Mouse (Mus musculus) neural tube, embryonic 15.5 days (tissue): ENCODE measurements at regions not wholly inside any gene's neighbourhood (a gene's known extent, or its start where the extent isn't known, plus 50 kb on each side); places are given as distances from the start of the nearest gene placed in this dataset.

Experiments
- ATAC-seq: fragments of 200-750 bp; cut with Nextera tagmentation; 2 replicates; pipeline ENCODE4 v1.8.0; 2017; ENCODE audit warnings: mild to moderate bottlenecking, moderate TSS enrichment, moderate library complexity; ENCODE audit not compliant: low FRiP score
- H3K27ac ChIP-seq: fragments of 300-500 bp; sonication (generic); replicated peaks from 2 replicates; pipeline ENCODE4 v1.5.1; 2015; ENCODE audit warnings: mild to moderate bottlenecking, inconsistent platforms
- H3K27me3 ChIP-seq: fragments of 300-500 bp; sonication (generic); replicated peaks from 2 replicates; pipeline ENCODE4 v1.6.1; 2015; ENCODE audit warnings: inconsistent platforms
- H3K36me3 ChIP-seq: fragments of 300-500 bp; sonication (generic); 2 replicates; pipeline ENCODE4 v1.6.1; 2015; ENCODE audit warnings: inconsistent platforms
- H3K4me1 ChIP-seq: fragments of 300-500 bp; sonication (generic); 2 replicates; pipeline ENCODE4 v1.6.1; 2015; ENCODE audit warnings: inconsistent platforms
- H3K4me2 ChIP-seq: fragments of 300-500 bp; sonication (generic); 2 replicates; pipeline ENCODE4 v1.6.1; 2015; ENCODE audit warnings: inconsistent platforms, mild to moderate bottlenecking, moderate library complexity
- H3K4me3 ChIP-seq: fragments of 300-500 bp; sonication (generic); replicated peaks from 2 replicates; pipeline ENCODE4 v1.5.1; 2015; ENCODE audit warnings: mild to moderate bottlenecking, inconsistent platforms
- H3K9ac ChIP-seq: fragments of 300-500 bp; sonication (generic); replicated peaks from 2 replicates; pipeline ENCODE4 v1.6.1; 2015; ENCODE audit warnings: mild to moderate bottlenecking, inconsistent platforms
- H3K9me3 ChIP-seq: fragments of 300-500 bp; sonication (generic); replicated peaks from 2 replicates; pipeline ENCODE4 v1.6.1; 2016; ENCODE audit warnings: inconsistent platforms
- WGBS: fragments of 180-500 bp; shearing (Covaris S2); methylation state at CpG from one replicate; pipeline ENCODE4 v1.1.7; 2015; ENCODE audit warnings: mixed read lengths; 5-methylcytosine and 5-hydroxymethylcytosine counted together

DNA sequence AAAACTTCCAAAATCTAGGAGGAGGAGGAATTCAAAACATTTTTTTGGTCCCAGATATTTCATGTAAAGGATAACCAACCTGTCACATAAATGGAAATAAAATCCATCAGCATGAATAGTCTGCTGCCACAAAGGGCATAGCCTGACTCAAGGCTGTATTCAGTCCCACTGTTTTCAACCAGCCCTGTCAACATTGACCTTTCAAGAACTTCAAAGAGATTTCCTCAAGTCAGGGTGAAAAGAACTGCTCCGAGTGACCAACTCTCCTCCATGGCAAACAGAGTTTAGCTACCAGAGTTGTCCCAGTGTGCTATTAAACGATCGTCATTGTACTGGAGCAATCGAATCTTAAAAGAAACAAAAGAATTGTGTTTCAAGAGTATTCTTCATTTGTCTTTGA, 606.5 kb upstream of the Arid1b start:
- ATAC-seq, result no peak
- H3K4me3 ChIP-seq, result no peak overlapping the region
- no peak overlapping the region for H3K4me2 ChIP-seq
- no peaks in the 10 kb centered on the region for H3K4me1 ChIP-seq
- no peaks in the 10 kb centered on the region for H3K27me3 ChIP-seq
- no peak overlapping the region for H3K9ac ChIP-seq
- no peaks in the 10 kb centered on the region for H3K36me3 ChIP-seq
- 62% methylated on average over 4 of the region's 4 CpGs for WGBS
- no peak overlapping the region for H3K27ac ChIP-seq
- H3K9me3 ChIP-seq, result no peaks in the 10 kb centered on the region

- Histone ChIP-seq H3K4me3 (no peak overlapping the region), H3K27me3 (no peaks in the 10 kb centered on the region)
- 93% methylated on average over 4 of the region's 4 CpGs for WGBS
Observed at GRCm38 (mm10) chr17:4390012-4390411, 604.1 kb upstream of the Arid1b start.

GRCm38 (mm10) chr17:4390577-4390976, 603.6 kb upstream of the Arid1b start:
- Histone ChIP-seq H3K9me3 (no peaks in the 10 kb centered on the region), H3K4me2 (no peak overlapping the region), H3K36me3 (no peaks in the 10 kb centered on the region), H3K4me1 (no peaks in the 10 kb centered on the region), H3K4me3 (no peak overlapping the region), H3K9ac (no peak overlapping the region), H3K27me3 (no peaks in the 10 kb centered on the region), H3K27ac (no peak overlapping the region)
- ATAC-seq, result no peak

More at GRCm38 (mm10) chr17:4390012-4390411, 604.1 kb upstream of the Arid1b start:
- ATAC-seq, result no peak
- H3K4me2 ChIP-seq, result no peak overlapping the region
- no peaks in the 10 kb centered on the region for H3K36me3 ChIP-seq
- no peak overlapping the region for H3K27ac ChIP-seq
- H3K4me1 ChIP-seq, result no peaks in the 10 kb centered on the region
- H3K9ac ChIP-seq, result no peak overlapping the region
- no peaks in the 10 kb centered on the region for H3K9me3 ChIP-seq

- H3K4me1 ChIP-seq, result no peaks in the 10 kb centered on the region
- no peaks in the 10 kb centered on the region for H3K36me3 ChIP-seq
- no peak overlapping the region for H3K4me3 ChIP-seq
- H3K9ac ChIP-seq, result no peak overlapping the region
- no peak for ATAC-seq
- no peaks in the 10 kb centered on the region for H3K27me3 ChIP-seq
- H3K9me3 ChIP-seq, result no peaks in the 10 kb centered on the region
- WGBS, result 80% methylated on average over 1 of the region's 1 CpGs
- no peak overlapping the region for H3K4me2 ChIP-seq
- H3K27ac ChIP-seq, result no peak overlapping the region
Observed at GRCm38 (mm10) chr17:4391210-4391609, 602.9 kb upstream of the Arid1b start.

- 84% methylated on average over 5 of the region's 5 CpGs for WGBS
- Histone ChIP-seq H3K9me3 (no peaks in the 10 kb centered on the region), H3K27ac (no peak overlapping the region), H3K36me3 (no peaks in the 10 kb centered on the region), H3K27me3 (no peaks in the 10 kb centered on the region), H3K9ac (no peak overlapping the region), H3K4me3 (no peak overlapping the region), H3K4me1 (no peaks in the 10 kb centered on the region), H3K4me2 (no peak overlapping the region)
- ATAC-seq, result no peak
Observed at GRCm38 (mm10) chr17:4396119-4396518, 598.0 kb upstream of the Arid1b start.

DNA sequence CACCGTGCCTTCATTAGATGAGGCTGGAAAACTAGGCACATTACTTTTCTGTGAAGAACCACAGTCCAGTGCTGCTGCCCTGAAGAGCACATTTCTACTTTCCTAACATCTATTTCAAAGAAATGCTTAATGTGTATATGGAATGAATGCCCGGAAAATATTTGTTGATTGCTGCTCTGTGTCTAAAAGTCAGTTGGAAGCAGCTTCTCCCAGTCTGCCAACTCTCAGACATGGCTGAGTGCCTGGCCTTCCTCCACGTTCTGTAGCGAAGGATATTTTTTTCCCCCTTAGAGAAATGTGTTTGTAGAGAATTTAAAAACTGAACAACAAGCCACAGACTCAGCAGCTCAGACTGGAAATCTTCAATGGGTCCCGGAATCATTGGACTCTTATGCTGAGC, 576.4 kb upstream of the Arid1b start:
- no peaks in the 10 kb centered on the region for H3K4me1 ChIP-seq
- WGBS, result 77% methylated on average over 5 of the region's 5 CpGs
- no peak overlapping the region for H3K9ac ChIP-seq
- no peak overlapping the region for H3K4me2 ChIP-seq
- no peak for ATAC-seq
- H3K27me3 ChIP-seq, result no peaks in the 10 kb centered on the region
- no peak overlapping the region for H3K27ac ChIP-seq
- no peak overlapping the region for H3K4me3 ChIP-seq
- no peaks in the 10 kb centered on the region for H3K9me3 ChIP-seq
- no peaks in the 10 kb centered on the region for H3K36me3 ChIP-seq

- Histone ChIP-seq H3K4me1 (no peaks in the 10 kb centered on the region), H3K36me3 (no peaks in the 10 kb centered on the region), H3K27ac (no peak overlapping the region), H3K27me3 (no peaks in the 10 kb centered on the region), H3K9me3 (no peaks in the 10 kb centered on the region), H3K4me3 (no peak overlapping the region), H3K9ac (no peak overlapping the region), H3K4me2 (no peak overlapping the region)
- no peak for ATAC-seq
- WGBS, result 62% methylated on average over 6 of the region's 6 CpGs
Observed at GRCm38 (mm10) chr17:4424451-4425168, 569.5 kb upstream of the Arid1b start.

DNA sequence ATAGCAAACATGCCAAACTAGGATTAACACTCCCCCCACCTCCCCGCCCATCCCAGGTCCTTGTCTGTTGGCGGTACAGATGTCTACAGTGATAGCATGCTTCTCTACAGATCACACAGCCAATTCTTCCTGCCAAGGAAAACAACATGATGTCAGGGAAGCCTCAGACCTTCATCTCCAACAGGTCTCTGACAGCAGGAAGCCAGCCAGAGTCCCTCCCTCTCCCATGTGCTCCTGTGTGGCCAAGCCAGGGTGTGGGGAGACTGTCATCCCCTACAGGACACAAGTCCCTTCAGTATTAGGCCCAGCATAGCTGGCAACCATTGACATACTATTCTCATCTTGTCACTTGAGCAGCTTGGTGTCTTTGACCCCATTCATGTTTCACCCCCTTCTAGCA, 568.8 kb upstream of the Arid1b start:
- 84% methylated on average over 2 of the region's 2 CpGs for WGBS
- Histone ChIP-seq H3K9me3 (no peaks in the 10 kb centered on the region), H3K36me3 (no peaks in the 10 kb centered on the region), H3K27ac (no peak overlapping the region), H3K4me2 (no peak overlapping the region), H3K4me1 (no peaks in the 10 kb centered on the region), H3K9ac (no peak overlapping the region), H3K27me3 (no peaks in the 10 kb centered on the region), H3K4me3 (no peak overlapping the region)
- ATAC-seq, result no peak

DNA sequence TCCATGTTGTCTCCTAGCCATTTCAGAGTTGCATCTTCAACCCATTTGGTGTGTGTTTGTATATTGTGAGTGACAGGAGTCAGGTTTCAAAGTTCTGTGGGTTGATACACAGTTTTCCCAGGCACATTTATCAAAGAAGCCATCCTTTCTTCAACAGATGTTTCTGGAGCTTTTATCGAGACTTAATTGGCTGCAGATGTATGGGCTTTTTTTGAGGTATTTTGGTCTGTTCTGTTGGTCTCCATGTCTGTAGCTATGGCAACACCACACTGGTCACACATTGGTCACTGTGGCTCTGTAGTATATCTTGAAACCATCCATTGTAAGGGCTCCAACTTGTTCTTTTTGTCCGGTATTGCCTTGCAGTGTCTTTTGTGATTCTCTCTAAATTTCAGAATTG, 565.1 kb upstream of the Arid1b start:
- Histone ChIP-seq H3K36me3 (no peaks in the 10 kb centered on the region), H3K4me3 (no peak overlapping the region), H3K4me2 (no peak overlapping the region), H3K9me3 (no peaks in the 10 kb centered on the region), H3K27ac (no peak overlapping the region), H3K4me1 (no peaks in the 10 kb centered on the region), H3K9ac (no peak overlapping the region), H3K27me3 (no peaks in the 10 kb centered on the region)
- ATAC-seq, result no peak
- 78% methylated on average over 2 of the region's 2 CpGs for WGBS

DNA sequence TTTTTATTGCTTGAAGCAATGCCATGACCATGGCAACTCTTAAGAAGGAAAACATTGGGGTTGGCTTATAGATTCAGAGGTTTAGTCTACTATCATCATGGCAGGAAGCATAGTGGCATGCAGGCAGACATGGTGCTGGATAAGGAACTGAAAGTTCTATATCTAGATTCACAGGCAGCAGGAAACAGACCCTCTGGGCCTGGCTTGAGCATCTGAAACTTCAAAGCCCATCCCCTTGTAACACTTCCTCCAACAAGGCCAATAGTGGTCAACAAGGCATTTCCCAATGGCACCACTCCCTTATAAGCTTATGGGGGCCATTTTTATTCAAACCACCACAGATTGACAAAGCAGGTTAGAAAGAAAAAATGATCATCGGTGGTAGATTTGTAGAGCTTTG, 548.5 kb upstream of the Arid1b start:
- no peaks in the 10 kb centered on the region for H3K36me3 ChIP-seq
- H3K27me3 ChIP-seq, result no peaks in the 10 kb centered on the region
- no peak for ATAC-seq
- no peak overlapping the region for H3K27ac ChIP-seq
- no peaks in the 10 kb centered on the region for H3K9me3 ChIP-seq
- H3K4me1 ChIP-seq, result no peaks in the 10 kb centered on the region
- H3K4me3 ChIP-seq, result no peak overlapping the region
- no peak overlapping the region for H3K9ac ChIP-seq
- WGBS, result 97% methylated on average over 1 of the region's 1 CpGs
- H3K4me2 ChIP-seq, result no peak overlapping the region

- Histone ChIP-seq H3K4me1 (no peaks in the 10 kb centered on the region), H3K9ac (no peak overlapping the region), H3K4me2 (no peak overlapping the region), H3K27ac (no peak overlapping the region), H3K4me3 (no peak overlapping the region), H3K9me3 (no peaks in the 10 kb centered on the region), H3K27me3 (no peaks in the 10 kb centered on the region), H3K36me3 (no peaks in the 10 kb centered on the region)
- WGBS, result 71% methylated on average over 1 of the region's 1 CpGs
- ATAC-seq, result no peak
Observed at GRCm38 (mm10) chr17:4457491-4457890, 536.6 kb upstream of the Arid1b start.

DNA sequence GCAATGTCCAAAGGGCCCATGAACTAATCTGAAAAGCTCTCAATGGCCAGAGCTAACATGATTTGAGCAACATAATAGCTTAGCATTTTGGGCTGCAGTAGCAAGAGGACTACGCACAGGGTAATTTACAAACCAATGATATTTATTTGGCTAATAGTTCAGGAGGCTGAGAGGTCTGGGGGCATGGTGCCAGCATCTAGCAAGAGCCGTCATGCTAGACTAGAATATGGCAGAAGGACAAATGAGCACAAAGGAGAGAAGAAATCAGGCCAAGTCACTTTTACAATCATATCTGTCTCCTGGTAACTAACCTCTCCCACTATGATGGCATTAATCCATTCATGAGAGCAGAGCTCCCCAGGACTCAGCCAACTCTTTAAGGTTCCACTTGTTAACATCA, 532.6 kb upstream of the Arid1b start:
- Histone ChIP-seq H3K27ac (no peak overlapping the region), H3K4me3 (no peak overlapping the region), H3K36me3 (no peaks in the 10 kb centered on the region), H3K4me1 (no peaks in the 10 kb centered on the region), H3K4me2 (no peak overlapping the region), H3K27me3 (no peaks in the 10 kb centered on the region), H3K9me3 (no peaks in the 10 kb centered on the region), H3K9ac (no peak overlapping the region)
- no peak for ATAC-seq
- WGBS, result 67% methylated on average over 2 of the region's 2 CpGs
